Mouse (Mus musculus): ENCODE data around the gene Agbl1.

DNA sequence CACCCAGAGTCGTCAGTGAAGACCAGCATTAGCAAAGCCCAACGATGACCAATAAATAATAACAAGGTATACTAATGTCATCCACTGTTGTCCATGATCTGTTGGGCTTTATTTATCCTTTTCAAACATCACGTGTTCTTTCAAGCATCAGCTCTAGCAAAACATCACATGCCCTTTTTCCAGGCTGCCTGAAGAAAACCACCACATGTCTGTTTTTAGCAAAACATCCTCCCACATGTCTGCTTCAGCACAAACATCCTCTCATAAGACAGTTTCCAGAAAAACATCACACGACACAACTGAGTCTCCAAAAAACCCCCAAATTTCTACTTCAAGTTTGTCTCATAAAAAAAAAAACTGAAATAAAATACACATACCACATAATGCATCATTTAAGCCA is 7.8 kb downstream of the Agbl1 start:
- no peak for TF ChIP-seq CTCF (IDR thresholded peaks at IDR 0.05; ENCODE audit: low read depth, low read length)
- TF ChIP-seq POLR2A (IDR thresholded peaks at IDR 0.05; ENCODE audit: insufficient read depth, low read length) = no peak
- no peak for TF ChIP-seq EP300 (IDR thresholded peaks at IDR 0.05; ENCODE audit: insufficient read depth, low read depth, low read length)
